ENCODE assay signal across 22 mouse cellular contexts in the genomic region with DNA sequence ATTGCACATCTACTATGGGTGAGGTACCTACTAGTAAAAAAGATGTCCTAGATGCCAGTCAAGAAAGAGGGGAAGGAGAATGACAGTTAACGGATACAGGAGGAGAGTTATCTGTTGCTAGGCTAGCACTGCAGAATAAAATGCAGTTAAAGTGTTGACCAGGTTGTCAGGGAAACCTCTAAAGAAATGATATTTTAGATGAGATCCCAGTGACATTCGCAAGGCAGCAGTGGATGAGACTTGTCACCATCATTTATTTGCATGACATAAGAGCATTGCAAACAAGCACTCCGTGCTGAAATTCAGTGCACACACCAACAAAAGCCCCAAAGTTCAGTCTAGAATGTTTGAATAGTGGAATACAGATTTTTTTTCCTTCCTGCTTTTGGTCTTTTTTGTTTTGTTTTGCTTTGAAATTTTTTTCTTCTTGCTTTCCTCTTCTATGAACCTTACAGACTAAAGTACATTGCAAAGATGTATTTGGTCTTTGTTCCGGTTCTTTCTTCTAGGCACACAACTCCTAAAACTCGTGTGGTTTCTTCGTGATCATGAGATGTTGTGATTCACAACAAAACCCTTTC. TPM values are rescaled to one million over a fixed set of nuclear protein-coding genes. Genes with fewer than 3 reads are reported as not detected.
DNase-seq lines count a peak whose midpoint lies in the region; ATAC-seq lines count a peak whose summit lies in the region.
"Had no signal": no experiment of that assay in that cellular context is flagged by ENCODE, and none has a peak within 500 bp of the region (broad histone marks: within the 10 kb centered on the region; RNA-seq: fewer than 3 reads in every experiment).

No protein-coding gene starts in this region.

- 0 out of 2 replicates have a peak overlapping the region, but pooled peaks have one; percentile 5 for H3K27ac ChIP-seq in midbrain, embryonic 12.5 days (replicated peaks)
- H3K27ac ChIP-seq in midbrain, embryonic 13.5 days, result no peak overlapping the region
- no peak overlapping the region for H3K27ac ChIP-seq in liver, embryonic 12.5 days

- WGBS in midbrain, embryonic 12.5 days, result 54% methylated on average over 6 of the region's 6 CpGs
- 51% methylated on average over 6 of the region's 6 CpGs for WGBS in midbrain, embryonic 13.5 days
- WGBS in liver, embryonic 12.5 days (ENCODE audit: insufficient replicate concordance), result 68% methylated on average over 6 of the region's 6 CpGs

- H3K4me3 ChIP-seq in midbrain, embryonic 12.5 days, result no peak overlapping the region
- H3K4me3 ChIP-seq in midbrain, embryonic 13.5 days (replicated peaks), result no peak overlapping the region
- H3K4me3 ChIP-seq in liver, embryonic 12.5 days, result no peak overlapping the region

- H3K9ac ChIP-seq in midbrain, embryonic 12.5 days (replicated peaks), result no peak overlapping the region
- no peak overlapping the region for H3K9ac ChIP-seq in midbrain, embryonic 13.5 days (replicated peaks)
- no peak overlapping the region for H3K9ac ChIP-seq in liver, embryonic 12.5 days

- no peaks in the 10 kb centered on the region for H3K36me3 ChIP-seq in midbrain, embryonic 12.5 days
- H3K36me3 ChIP-seq in midbrain, embryonic 13.5 days, result no peaks in the 10 kb centered on the region
- H3K36me3 ChIP-seq in liver, embryonic 12.5 days, result no peaks in the 10 kb centered on the region
- H3K36me3 ChIP-seq: G1E had no signal

- DNase-seq in CD4-positive helper T cell, adult 2 months (ENCODE audit: low read depth, low spot score), result peak; percentile 35
- DNase-seq in induced T-regulatory cell, adult 2 months (ENCODE audit: low read depth), result peak; percentile 53
- peak; percentile 64 for DNase-seq in naive thymus-derived CD4-positive, alpha-beta T cell, adult 2 months (ENCODE audit: low read depth)
- no peak for DNase-seq in spleen, postnatal 10 days (ENCODE audit: low spot score in 2 of 2)
- DNase-seq in retina, embryonic 14.5 days (ENCODE audit: low spot score), result no peak
- DNase-seq: adrenal gland, adult 2 months; adrenal gland, adult 8-10 months; adrenal gland, postnatal 10 days; adrenal gland, postnatal 14 days; adrenal gland, postnatal 25 days; adrenal gland, postnatal 36 days; B cell, adult 2 months; cerebellum, adult 11 months; cerebellum, adult 11-12 months; cerebellum, adult 18-20 months had no signal

- H3K27me3 ChIP-seq in midbrain, embryonic 12.5 days, result no peaks in the 10 kb centered on the region
- 0 out of 2 replicates have a peak, but pooled peaks cover 2% of the 10 kb centered on the region for H3K27me3 ChIP-seq in midbrain, embryonic 13.5 days
- H3K27me3 ChIP-seq in liver, embryonic 12.5 days (replicated peaks), result no peaks in the 10 kb centered on the region; the same call in 1 of the 2 replicates
- H3K27me3 ChIP-seq: CH12.LX had no signal

- no peaks in the 10 kb centered on the region for H3K9me3 ChIP-seq in midbrain, embryonic 12.5 days
- H3K9me3 ChIP-seq in midbrain, embryonic 13.5 days, result no peaks in the 10 kb centered on the region; the same call in 1 of the 2 replicates
- H3K9me3 ChIP-seq in liver, embryonic 12.5 days (replicated peaks), result no peaks in the 10 kb centered on the region
- H3K9me3 ChIP-seq: G1E had no signal

- H3K4me2 ChIP-seq in midbrain, embryonic 12.5 days (replicated peaks), result no peak overlapping the region
- no peak overlapping the region for H3K4me2 ChIP-seq in midbrain, embryonic 13.5 days (replicated peaks)
- H3K4me2 ChIP-seq in liver, embryonic 12.5 days, result no peak overlapping the region

- peaks cover 3% of the 10 kb centered on the region; the same call in 1 of the 2 replicates for H3K4me1 ChIP-seq in midbrain, embryonic 12.5 days
- no peaks in the 10 kb centered on the region for H3K4me1 ChIP-seq in midbrain, embryonic 13.5 days (replicated peaks)
- H3K4me1 ChIP-seq in liver, embryonic 12.5 days, result no peaks in the 10 kb centered on the region

- ATAC-seq in midbrain, embryonic 12.5 days (ENCODE audit: low FRiP score, low read depth), result no peak
- ATAC-seq in midbrain, embryonic 13.5 days, result no peak
- no peak for ATAC-seq in liver, embryonic 12.5 days
- ATAC-seq: Patski had no signal

RNA-seq across cellular contexts. Expression of a gene that starts 32.4 kb away (rescaled TPM):
- polyA plus RNA-seq in midbrain, embryonic 12.5 days (2016; fragmentation: Nextera tagmentation; extraction: Ambion mirVana), result 0.27 TPM in 1 of 2 replicates, not detected in the other
- 0.36 TPM in 1 of 2 replicates, not detected in the other for polyA plus RNA-seq in midbrain, embryonic 13.5 days (2015; fragmentation: Nextera tagmentation; extraction: Ambion mirVana)
- 0.07 and 0.12 TPM in 2 replicates for polyA plus RNA-seq in liver, embryonic 12.5 days (2016; fragmentation: Nextera tagmentation; extraction: Ambion mirVana)
- polyA plus RNA-seq: C2C12, Patski had no signal

RNA-seq across cellular contexts. Expression of a gene that starts 37.5 kb away (rescaled TPM):
- polyA plus RNA-seq in midbrain, embryonic 12.5 days (2016; fragmentation: Nextera tagmentation; extraction: Ambion mirVana), result 0.37 TPM in 1 of 2 replicates, not detected in the other
- polyA plus RNA-seq in midbrain, embryonic 13.5 days (2015; fragmentation: Nextera tagmentation; extraction: Ambion mirVana), result 0.12 TPM in 1 of 2 replicates, not detected in the other
- 0.46 and 0.55 TPM in 2 replicates for polyA plus RNA-seq in liver, embryonic 12.5 days (2016; fragmentation: Nextera tagmentation; extraction: Ambion mirVana)
- polyA plus RNA-seq: C2C12 had no signal

Comparison
In these comparisons a context has a peak if more than half of its experiments do, and no peak if none do; other contexts are left out.
1. DNase-seq: peak in CD4-positive helper T cell, adult 2 months (single experiment), induced T-regulatory cell, adult 2 months (single experiment) and naive thymus-derived CD4-positive, alpha-beta T cell, adult 2 months (single experiment); none in spleen, postnatal 10 days (0 of 2) and retina, embryonic 14.5 days (single experiment).